Mouse (Mus musculus) spleen, adult 2 months (tissue): ENCODE measurements around the gene Pou6f2. TPM values are rescaled to one million over a fixed set of nuclear protein-coding genes. Genes with fewer than 3 reads are reported as not detected.

ENCODE experiments used
- DNase-seq, 2 experiments: peaks; one replicate each; pipeline versions ENCODE4 v3.0.0 to v3.0.0-alpha.2; 2012 to 2021; ENCODE audit warnings: low spot score in 2 of 2, low read depth in 1 of 2
- H3K27ac ChIP-seq: fragments of 200-500 bp; 2 replicates; pipeline ENCODE4 v1.5.1; 2012; ENCODE audit warnings: low read length, inconsistent platforms; ENCODE audit not compliant: insufficient read depth
- H3K27me3 ChIP-seq: fragments of 200-500 bp; 2 replicates; pipeline ENCODE4 v1.6.1; 2012; ENCODE audit warnings: mild to moderate bottlenecking, moderate library complexity, low read length, inconsistent platforms; ENCODE audit not compliant: control insufficient read depth, insufficient read depth
- H3K36me3 ChIP-seq: fragments of 200-500 bp; 2 replicates; pipeline ENCODE4 v1.6.1; 2012; ENCODE audit warnings: mild to moderate bottlenecking, low read length, inconsistent platforms; ENCODE audit not compliant: control insufficient read depth, insufficient read depth
- H3K4me1 ChIP-seq: fragments of 200-500 bp; 2 replicates; pipeline ENCODE4 v1.6.1; 2011; ENCODE audit warnings: inconsistent platforms; ENCODE audit not compliant: control insufficient read depth, insufficient read depth, insufficient read length
- H3K4me3 ChIP-seq: fragments of 200-500 bp; 2 replicates; pipeline ENCODE4 v1.5.1; 2011; ENCODE audit warnings: mild to moderate bottlenecking, inconsistent platforms; ENCODE audit not compliant: insufficient read depth, insufficient read length; ENCODE audit errors: extremely low read depth
- CTCF ChIP-seq: fragments of 200-500 bp; IDR thresholded peaks from 2 replicates; pipeline ENCODE4 v1.5.1; 2011; ENCODE audit warnings: mild to moderate bottlenecking, inconsistent platforms; ENCODE audit not compliant: insufficient read depth, insufficient read length, insufficient replicate concordance; ENCODE audit errors: extremely low read depth
- POLR2A ChIP-seq: fragments of 200-500 bp; IDR thresholded peaks from 2 replicates; pipeline ENCODE4 v1.6.1; 2011; ENCODE audit warnings: low read depth, low read length, inconsistent platforms
- WGBS: fragments of 180-500 bp; shearing (Covaris S2); methylation state at CpG from one replicate; pipeline ENCODE4 v1.1.7; 2018; 5-methylcytosine and 5-hydroxymethylcytosine counted together
- polyA plus RNA-seq: library from polyadenylated mRNA; depleted of rRNA; stranded (reverse); fragments of >200 nt; gene quantifications from 2 replicates; pipeline ENCODE4 v1.2.3, GENCODE M21; 2012

Gene Pou6f2
- polyA plus RNA-seq, 1 experiment = not detected

- 61% methylated on average over 22 of the region's 22 CpGs for WGBS
- no peaks in the 10 kb centered on the region for H3K36me3 ChIP-seq
- H3K27ac ChIP-seq = no peak overlapping the region
- H3K4me3 ChIP-seq = no peak overlapping the region
- H3K4me1 ChIP-seq = no peaks in the 10 kb centered on the region
- no peaks in the 10 kb centered on the region for H3K27me3 ChIP-seq
- DNase-seq = no peak
- no peak for TF ChIP-seq CTCF
- no peak for TF ChIP-seq POLR2A
Observed at GRCm38 (mm10) chr13:18218566-18219234, 178.8 kb downstream of the Pou6f2 start.

GRCm38 (mm10) chr13:18211242-18211641 is 186.2 kb downstream of the Pou6f2 start:
- no peak overlapping the region for H3K27ac ChIP-seq
- H3K4me3 ChIP-seq = no peak overlapping the region
- H3K27me3 ChIP-seq = no peaks in the 10 kb centered on the region
- no peaks in the 10 kb centered on the region for H3K36me3 ChIP-seq
- H3K4me1 ChIP-seq = no peaks in the 10 kb centered on the region
- TF ChIP-seq POLR2A (no peak), CTCF (no peak)
- 92% methylated on average over 14 of the region's 14 CpGs for WGBS
- no peak for DNase-seq

GRCm38 (mm10) chr13:18204476-18205250 is 192.8 kb downstream of the Pou6f2 start:
- Histone ChIP-seq H3K36me3 (no peaks in the 10 kb centered on the region), H3K27me3 (no peaks in the 10 kb centered on the region), H3K4me1 (no peaks in the 10 kb centered on the region), H3K4me3 (no peak overlapping the region), H3K27ac (no peak overlapping the region)
- DNase-seq = no peak
- WGBS = 71% methylated on average over 8 of the region's 8 CpGs
- TF ChIP-seq CTCF (no peak), POLR2A (no peak)

GRCm38 (mm10) chr13:18174003-18174402 is 223.5 kb downstream of the Pou6f2 start:
- no peaks in the 10 kb centered on the region for H3K36me3 ChIP-seq
- WGBS = 66% methylated on average over 3 of the region's 3 CpGs
- H3K4me3 ChIP-seq = no peak overlapping the region
- no peaks in the 10 kb centered on the region for H3K27me3 ChIP-seq
- TF ChIP-seq CTCF = no peak
- no peak for TF ChIP-seq POLR2A
- no peaks in the 10 kb centered on the region for H3K4me1 ChIP-seq
- H3K27ac ChIP-seq = no peak overlapping the region
- DNase-seq = no peak

- TF ChIP-seq POLR2A (no peak), CTCF (no peak)
- Histone ChIP-seq H3K4me1 (no peaks in the 10 kb centered on the region), H3K36me3 (no peaks in the 10 kb centered on the region), H3K27ac (no peak overlapping the region), H3K4me3 (no peak overlapping the region), H3K27me3 (no peaks in the 10 kb centered on the region)
- DNase-seq = no peak
- 23% methylated on average over 3 of the region's 3 CpGs for WGBS
Observed at GRCm38 (mm10) chr13:18173021-18173420, 224.5 kb downstream of the Pou6f2 start.

- Histone ChIP-seq H3K27me3 (no peaks in the 10 kb centered on the region), H3K27ac (no peak overlapping the region), H3K4me3 (no peak overlapping the region), H3K36me3 (no peaks in the 10 kb centered on the region), H3K4me1 (no peaks in the 10 kb centered on the region)
- WGBS = 45% methylated on average over 9 of the region's 9 CpGs
- DNase-seq = no peak
- TF ChIP-seq POLR2A (no peak), CTCF (no peak)
Observed at GRCm38 (mm10) chr13:18172334-18172733, 225.2 kb downstream of the Pou6f2 start.

GRCm38 (mm10) chr13:18164182-18164581 is 233.3 kb downstream of the Pou6f2 start:
- no peaks in the 10 kb centered on the region for H3K4me1 ChIP-seq
- no peaks in the 10 kb centered on the region for H3K27me3 ChIP-seq
- H3K4me3 ChIP-seq = no peak overlapping the region
- DNase-seq = no peak
- H3K36me3 ChIP-seq = no peaks in the 10 kb centered on the region
- WGBS = 79% methylated on average over 1 of the region's 1 CpGs
- H3K27ac ChIP-seq = no peak overlapping the region
- TF ChIP-seq POLR2A (no peak), CTCF (no peak)
